Mouse (Mus musculus) lung, postnatal 36 days (tissue): ENCODE measurements around the gene Tomm22.
"Not testable (repeated sequence)": the region's sequence is repeated elsewhere in the genome, so short reads cannot be mapped to it uniquely, and the experiment has no call there.

Experiments used
- DNase-seq: peaks from one replicate; pipeline ENCODE4 v3.0.0; 2022; ENCODE audit warnings: mixed read lengths

The Tomm22 gene

DNA sequence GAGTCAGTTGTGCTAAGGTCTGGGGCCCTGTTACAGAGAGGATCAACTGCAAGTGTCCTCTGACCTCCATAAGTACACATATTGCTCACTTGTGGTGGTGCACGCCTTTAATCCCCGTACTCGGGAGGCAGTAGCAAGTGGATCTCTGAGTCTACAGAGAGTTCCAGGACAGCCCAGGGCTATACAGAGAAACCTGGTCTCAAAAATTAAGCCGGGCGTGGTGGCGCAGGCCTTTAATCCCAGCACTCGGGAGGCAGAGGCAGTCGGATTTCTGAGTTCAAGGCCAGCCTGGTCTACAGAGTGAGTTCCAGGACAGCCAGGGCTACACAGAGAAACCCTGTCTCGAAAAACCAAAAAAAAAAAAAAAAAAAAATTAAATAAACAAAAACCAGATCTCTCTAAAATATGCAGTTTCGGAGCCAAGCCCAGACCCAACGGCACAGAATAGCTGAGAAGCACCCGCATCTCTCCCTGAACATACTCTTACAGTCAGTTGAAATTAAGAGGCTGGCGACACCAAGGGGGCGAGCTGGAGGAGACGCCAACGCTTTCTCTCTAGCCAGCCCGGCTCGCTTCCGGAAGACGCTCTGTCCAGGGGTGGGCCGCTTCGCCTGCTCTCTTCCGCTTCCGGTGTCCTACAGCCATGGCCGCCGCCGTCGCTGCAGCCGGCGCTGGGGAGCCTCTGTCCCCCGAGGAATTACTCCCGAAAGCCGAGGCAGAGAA, at the start of gene Tomm22:
Tomm22 (plus strand) TSS at position 613 of the 723 bp plus-strand sequence.
- peak; percentile 94 for DNase-seq

GRCm38 (mm10) chr15:79630471-79630870, 40.2 kb upstream of the Tomm22 start:
- DNase-seq: no peak

DNA sequence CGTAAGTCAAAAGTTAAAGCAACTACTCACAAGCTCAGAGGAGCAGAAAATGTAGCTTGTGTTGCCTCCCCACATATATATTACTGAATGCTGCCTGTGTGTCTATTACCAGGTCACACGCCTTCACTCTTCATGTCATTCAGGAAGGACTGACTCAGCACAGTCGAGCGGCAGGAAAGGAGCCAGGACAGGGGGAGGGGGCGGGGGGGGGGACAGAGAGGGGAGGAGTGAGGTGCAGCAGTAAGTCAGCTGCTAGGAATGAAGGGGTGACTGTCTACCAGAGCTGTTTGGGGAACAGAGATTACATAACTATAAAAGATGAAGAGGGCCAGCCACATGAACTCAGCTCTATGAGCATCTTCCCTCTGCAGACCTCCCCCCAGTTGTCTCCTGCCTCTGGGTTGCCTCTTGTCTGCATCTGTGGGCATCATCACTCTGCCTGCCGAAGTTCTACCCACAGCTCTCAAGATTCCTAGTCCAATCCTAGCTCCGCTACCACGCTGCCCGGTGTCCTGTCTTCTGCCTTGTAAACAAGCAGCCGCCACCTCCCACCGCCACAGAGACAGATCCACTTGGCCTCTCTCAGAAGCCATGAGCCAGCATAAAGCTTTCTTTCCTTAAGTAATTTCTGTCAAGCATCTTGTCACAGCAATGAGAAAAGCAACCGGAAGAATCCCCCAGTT, 29.4 kb upstream of the Tomm22 start:
- no peak for DNase-seq

DNA sequence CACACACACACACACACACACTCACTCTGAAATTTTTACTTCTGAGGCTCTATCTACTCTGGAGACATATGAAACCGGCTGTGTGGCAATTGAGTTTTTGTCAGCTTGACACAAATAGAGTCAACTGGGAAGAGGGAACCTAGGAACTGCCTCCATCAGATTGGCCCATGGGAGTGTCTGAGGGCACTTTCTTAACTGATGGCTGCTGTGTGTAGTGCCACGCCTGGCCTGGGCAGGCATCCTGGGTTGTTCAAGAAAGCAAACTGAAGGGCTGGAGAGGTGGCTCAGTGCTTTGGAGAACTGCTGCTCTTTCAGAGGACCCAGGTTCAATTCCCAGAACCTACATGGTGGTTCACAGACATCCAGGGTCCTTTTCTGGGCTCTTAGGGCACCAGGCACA, 25.2 kb upstream of the Tomm22 start:
- no peak for DNase-seq

DNA sequence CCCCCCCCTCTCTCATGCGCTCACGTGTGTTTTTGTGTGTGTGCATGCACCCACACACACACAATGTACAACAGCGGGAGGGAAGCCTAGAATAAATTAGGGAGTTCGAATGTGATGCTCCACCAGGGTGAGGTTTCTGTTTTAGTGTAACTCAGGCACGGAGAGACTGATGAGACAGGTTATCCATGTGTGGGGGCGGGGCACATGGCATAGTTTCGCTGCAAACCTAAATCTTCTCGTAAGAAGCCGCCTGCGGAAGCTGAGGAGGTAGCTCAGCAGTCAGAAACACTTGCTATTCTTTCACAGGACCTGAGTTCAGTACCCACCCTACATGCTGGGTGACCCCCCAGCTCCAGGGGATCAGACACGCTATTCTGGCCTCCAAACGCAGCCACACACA, 22.5 kb upstream of the Tomm22 start:
- DNase-seq: no peak

DNA sequence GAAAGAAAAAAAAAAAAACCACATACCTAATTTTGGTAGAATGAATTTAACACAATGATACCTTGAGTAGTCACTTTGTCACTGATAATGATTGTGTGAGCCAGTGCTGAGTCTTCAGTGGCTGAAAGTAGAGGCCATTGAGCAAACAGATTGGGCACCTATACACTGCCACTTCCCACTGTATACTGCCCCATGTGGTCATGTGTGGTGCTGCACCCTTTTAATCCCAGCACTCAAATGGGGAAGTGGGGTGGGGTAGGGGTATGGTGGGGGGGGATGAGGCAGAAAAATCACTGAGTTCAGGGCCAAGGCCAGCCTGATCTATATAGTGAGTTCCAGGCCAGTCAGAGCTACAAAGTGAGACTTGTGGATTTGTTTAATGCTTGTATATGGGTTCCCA, 20.1 kb upstream of the Tomm22 start:
- DNase-seq: peak; percentile 51

- no peak for DNase-seq
These were observed 19.2 kb upstream of the Tomm22 start for GRCm38 (mm10) chr15:79651481-79651880.

- no peak for DNase-seq
These were observed 14.2 kb upstream of the Tomm22 start for GRCm38 (mm10) chr15:79656451-79656850.

DNA sequence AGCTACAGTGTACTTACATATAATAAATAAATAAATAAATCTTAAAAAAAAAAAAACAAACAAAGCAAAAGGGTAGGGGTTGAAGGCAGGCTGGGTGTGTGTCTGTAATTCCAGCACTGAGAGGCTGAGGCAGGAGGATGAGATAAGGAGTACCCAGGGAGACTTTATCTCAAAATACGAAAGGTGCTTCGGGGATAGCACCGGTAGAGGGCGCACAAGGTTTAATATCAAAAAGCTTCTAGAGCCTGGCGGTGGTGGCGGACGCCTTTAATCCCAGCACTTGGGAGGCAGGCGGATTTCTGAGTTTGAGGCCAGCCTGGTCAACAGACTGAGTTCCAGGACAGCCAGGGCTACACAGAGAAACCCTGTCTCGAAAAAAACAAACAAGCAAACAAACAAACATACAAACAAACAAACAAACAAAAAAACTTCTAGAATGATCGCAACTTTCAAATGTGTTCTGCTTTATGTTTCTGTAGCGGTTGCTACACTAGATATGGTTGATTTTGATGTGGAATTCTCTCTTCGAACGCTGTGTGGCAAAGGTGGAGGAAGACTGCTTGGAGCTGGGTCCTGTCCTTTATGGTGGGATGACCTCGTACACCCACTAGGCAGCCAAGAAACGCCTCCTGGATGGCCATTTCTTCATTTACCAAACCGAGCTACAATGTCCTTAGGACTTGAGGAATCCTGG, 12.7 kb upstream of the Tomm22 start:
- DNase-seq: peak; percentile 97

DNA sequence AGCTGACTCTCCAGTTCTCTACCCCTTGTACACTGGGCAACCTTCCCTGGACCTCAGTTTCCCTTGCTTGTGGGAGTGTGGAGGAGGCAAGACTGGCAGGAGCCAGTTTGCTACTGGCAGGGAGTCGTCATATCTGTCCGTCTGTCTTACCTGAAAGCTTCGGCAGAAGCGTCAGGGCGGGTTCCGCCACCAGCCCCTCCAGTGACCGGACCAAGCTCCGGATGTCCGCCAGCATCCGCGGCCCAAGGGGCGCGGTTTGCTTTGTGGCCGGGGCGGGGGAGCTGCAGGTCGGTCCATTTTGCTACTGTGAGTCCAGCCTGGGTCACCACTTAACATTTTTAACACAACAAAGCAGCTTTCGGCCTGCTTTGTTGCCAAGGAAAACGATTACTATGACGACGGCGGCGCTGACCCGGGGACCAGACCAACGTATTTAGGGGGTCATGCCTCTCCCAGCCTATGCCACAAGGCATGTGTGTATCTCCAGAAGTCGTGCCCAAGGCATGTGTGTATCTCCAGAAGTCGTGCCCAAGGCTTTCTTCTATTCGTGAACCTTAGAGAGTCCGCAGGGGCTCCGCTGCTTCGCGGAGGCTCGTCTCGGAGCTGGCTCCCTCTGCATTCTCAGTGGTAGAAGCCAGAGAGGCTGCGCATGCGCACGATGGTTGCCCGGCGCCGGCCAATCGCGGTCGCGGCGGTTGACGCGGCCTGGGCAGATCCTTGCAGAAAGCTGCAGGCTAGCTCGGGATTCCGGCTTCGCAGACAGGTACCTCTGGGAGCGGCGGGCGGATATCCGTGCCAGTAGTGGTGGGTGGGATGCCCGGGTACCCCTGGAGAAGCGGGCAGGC, 11.9 kb upstream of the Tomm22 start, which contains the start of the genes Fam227a and Cby1:
Fam227a (minus strand) TSS at position 426 of the 845 bp plus-strand sequence.
Cby1 (plus strand) TSS at position 669 of the 845 bp plus-strand sequence.
- peak; percentile 95 for DNase-seq

- DNase-seq: peak; percentile 66
These were observed 8.8 kb upstream of the Tomm22 start for GRCm38 (mm10) chr15:79661852-79662251.

DNA sequence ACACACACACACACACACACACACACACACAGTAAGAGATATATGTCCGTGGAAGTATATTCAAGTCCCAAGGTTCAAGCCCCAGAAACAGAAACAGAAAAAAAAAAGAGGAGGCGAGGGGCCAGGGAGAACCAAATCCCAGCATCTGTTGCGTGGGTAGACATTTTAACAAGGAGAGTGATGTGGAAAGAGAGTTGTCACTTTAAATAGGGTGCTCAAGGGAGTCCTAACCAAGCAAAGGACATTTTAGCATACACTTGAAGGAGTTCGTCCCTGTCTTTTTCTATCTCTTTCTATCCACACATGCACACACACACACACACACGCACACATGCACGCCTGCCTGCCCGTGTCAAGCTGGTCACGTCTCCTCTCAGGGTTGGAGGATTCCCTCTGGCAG, 6.0 kb upstream of the Tomm22 start:
- DNase-seq: no peak

DNA sequence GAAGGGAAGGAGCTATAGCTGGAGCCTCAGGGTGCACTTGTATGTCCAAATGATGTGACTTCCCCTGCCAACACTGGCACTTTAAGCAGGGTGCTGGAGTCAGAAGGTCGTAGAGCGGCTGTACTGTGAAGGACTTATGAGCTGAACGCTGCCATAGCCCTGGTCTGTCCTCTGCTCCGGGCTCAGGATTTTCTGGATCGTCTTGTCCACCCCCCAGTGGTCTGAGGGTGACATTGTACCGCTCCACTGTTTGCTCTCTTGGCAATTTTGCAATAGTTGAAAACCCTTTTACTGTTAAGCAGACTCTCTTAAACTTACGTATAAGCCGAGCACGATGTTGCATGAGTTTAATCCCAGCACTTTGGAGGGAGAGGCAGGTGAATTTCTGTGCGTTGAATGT, 1.5 kb upstream of the Tomm22 start:
- peak; percentile 40 for DNase-seq

GRCm38 (mm10) chr15:79670972-79671299, 275 bp downstream of the Tomm22 start:
- DNase-seq: no peak

- DNase-seq: not testable (repeated sequence)
These were observed 1.2 kb downstream of the Tomm22 start for GRCm38 (mm10) chr15:79671828-79672348.

- DNase-seq: no peak
These were observed 7.3 kb downstream of the Tomm22 start for GRCm38 (mm10) chr15:79677936-79678335.

DNA sequence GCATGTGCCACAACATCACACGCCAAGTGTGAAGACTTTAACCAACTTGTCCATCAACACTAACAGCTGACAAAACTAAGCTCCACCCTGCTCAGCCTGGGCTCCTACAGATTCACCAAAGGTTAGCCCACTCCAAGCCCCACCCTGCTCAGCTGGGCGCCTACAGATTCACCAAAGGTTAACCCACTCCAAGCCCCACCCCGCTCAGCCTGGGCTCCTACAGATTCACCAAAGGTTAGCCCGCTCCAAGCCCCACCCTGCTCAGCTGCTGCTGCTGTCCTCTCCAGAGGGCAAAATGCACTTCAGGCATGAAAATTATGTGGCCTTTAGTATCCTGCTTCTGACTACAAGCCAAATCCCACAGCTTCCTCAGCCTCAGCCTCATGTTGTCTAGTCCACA, 11.3 kb downstream of the Tomm22 start:
- DNase-seq: no peak

DNA sequence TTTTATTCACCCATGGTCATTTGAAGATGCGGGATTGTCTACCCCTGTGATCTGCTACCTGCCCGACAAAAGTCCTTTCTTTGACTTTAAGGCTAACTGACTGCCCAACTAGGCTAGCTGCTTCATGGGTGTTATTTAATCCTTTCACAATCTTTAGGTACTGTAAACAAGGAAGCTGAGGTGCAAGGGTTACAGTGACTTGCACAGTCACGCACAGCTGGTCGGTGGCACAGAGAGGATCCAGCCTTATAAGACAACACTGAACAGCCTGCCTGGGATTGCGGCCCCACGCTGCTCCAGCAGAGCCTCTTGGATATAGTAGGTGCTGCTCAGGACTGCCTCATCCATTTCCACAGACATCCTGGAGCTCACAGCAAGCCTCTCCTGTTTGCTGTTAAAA, 12.5 kb downstream of the Tomm22 start:
- no peak for DNase-seq

DNA sequence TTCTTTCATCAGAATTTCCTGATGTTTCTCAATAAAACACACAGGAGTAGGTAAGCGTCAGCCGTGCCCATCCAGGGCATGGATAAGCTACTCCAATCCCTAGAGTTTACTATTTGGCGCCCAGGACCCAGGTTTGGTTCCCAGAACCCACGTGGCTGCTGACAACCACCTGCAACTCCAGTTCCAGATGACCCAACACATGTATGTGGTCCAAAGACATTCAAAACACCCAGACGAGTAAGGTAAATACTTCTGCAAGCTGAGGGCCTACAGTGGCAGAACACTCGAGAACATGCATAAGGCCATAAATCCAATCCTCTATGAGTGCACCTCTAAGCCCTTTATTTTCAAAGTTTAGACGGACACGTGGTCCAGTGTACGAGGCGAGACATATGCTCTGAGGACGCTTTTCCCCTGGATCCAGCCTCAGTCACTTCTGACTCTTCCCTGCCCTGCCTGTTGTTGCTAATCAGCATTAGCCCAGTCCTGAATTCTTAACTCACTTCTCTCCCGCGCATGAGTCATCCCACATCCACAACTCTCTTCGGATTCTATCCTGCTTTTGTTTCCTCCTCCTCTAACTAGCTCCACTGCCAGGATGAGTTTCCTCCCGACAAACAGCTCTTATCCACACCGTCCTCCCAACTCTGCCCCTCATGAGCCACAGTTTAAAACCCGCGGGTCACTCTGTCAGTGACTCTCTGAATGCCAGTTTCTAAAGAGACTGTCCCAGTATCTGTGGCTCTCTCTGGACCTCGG, 13.2 kb downstream of the Tomm22 start:
- no peak for DNase-seq

- no peak for DNase-seq
These were observed 14.0 kb downstream of the Tomm22 start for GRCm38 (mm10) chr15:79684616-79685015.

DNA sequence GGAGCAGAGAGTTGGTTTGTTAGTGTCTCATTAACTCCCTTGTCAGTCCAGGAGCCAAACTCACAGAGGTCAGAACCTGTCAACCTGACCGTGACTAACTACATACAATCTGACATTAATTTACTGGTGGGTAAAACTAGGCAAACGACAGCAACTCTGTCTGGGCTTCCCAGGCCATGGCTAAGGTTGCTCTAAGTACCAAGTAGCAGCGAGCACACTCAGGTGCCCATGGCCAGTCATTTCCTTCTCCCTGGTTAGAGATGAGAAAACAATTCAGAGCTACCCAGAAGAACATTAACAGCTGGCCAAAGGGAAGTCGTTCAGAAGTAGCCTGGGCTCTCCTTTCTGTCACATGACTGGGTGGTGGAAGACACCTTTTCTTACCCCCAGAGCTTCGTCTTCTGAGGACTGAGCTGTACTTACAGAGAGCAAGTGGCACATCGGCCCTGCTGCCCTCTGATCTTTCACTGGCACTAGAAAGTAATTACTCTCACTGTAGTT, 14.5 kb downstream of the Tomm22 start:
- DNase-seq: no peak
